Mouse (Mus musculus) thymus, postnatal 10 days (tissue): Measurements from ENCODE around the gene Ddx46.

Source experiments
- DNase-seq, 2 experiments: peaks; one replicate each; pipeline ENCODE4 v3.0.0; 2021; ENCODE audit warnings: low spot score in 2 of 2

The Ddx46 gene

DNA sequence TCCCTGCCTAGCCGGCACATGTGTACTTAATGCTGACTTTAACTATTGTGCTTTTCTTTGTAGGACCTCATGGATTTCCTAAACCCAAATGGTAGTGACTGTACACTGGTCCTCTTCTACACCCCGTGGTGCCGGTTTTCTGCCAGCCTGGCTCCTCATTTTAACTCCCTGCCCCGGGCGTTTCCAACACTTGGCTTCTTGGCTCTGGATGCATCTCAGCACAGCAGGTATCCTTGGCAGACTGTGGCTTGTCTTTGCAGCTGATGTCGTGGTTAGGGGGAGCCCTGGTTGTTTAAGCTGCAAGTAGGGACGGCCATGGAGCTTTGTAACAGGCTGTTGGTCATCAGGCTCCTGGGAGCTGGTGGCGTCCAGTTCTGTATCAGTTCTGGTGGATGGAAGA lies 86.7 kb downstream of the Ddx46 start:
- no peak for DNase-seq

DNA sequence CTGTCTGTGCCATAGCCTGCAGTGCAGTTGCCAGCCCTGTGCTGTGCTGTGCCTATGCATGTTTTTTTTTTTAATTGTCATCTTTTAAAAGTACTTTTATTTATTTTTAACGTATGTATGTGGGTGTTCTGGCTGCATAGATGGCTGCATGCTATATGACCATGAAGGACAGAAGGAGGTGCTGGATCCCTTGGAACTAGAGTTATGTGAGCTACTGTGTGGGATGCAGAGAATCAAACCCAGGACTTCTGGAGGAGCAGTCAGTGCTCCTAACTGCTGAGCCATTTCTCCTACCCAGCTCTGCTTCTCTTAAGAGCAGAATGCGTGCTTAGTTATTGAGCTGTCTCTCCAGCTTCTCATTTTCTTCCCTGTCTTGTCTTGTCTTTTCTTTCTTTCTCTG lies 87.2 kb downstream of the Ddx46 start:
- DNase-seq = no peak

GRCm38 (mm10) chr13:55726598-55727119 lies 91.8 kb downstream of the Ddx46 start:
- no peak for DNase-seq

DNA sequence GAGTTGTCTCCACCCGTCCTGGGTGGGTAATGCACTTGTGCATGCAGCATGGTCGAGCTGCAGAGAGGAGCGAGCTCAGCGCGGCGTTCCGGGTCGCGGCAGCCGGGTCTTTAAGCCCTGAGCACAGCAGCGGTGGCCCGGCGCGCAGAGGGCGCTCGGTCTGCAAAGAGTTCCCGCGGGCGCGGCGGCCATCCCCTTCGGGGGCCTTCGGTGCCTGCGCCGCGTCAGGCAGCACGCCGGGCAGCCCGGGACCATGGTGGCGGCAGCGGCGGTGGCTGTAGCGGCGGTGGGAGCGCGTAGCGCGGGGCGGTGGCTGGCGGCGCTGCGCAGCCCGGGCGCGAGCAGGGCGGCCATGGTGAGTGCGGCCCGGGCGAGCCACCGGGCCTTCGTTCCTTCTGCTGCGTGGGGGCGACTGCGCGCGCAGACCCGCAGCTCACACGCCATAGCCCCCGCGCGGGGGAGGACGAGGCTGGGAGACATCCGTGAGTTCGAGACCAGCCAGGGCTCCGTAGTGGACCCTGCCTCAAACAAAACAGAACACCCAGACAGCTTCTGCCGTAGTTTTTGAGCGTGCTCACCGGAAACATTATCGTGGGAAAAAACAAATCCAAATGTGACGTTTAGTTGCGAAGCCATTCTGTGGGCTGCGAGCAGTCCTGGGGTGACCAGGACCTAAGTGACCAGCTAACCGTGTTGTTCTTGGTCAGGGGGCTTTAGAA lies 92.5 kb downstream of the Ddx46 start, which contains the start of gene Pcbd2:
Pcbd2 (plus strand) TSS at position 249 of the 719 bp plus-strand sequence.
- peak; percentile 79 to 87 for DNase-seq

DNA sequence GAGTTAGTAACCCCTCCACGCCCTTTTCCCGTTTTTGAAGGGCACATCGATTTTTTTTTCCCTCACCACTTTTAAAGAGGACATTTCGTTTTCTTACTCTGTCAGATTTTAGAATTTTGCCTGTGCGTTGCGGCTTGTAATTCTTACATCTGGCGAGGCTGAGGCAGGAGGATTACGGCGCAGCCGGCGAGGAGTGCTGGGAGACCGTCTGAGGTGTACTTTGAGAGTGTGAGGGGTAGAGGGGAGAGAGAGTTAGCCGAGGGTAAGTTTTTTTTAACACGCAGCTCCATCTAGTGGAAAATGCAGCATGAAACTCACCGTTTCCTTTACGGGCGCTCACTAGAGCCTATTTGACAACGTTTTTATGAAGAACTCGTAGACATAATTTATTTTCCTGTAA lies 93.0 kb downstream of the Ddx46 start:
- DNase-seq = peak; percentile 74 to 76

GRCm38 (mm10) chr13:55730716-55731115 lies 95.9 kb downstream of the Ddx46 start:
- no peak for DNase-seq
